Mouse (Mus musculus) forebrain, embryonic 15.5 days (tissue): ENCODE data around the gene Cep57l1. TPM values are rescaled to one million over a fixed set of nuclear protein-coding genes. Genes with fewer than 3 reads are reported as not detected.

Experiments used
- microRNA-seq: library from miRNA; unstranded; fragments of <30 nt; microRNA quantifications from one replicate; pipeline ENCODE4, GENCODE M21; 2016
- polyA plus RNA-seq: library from polyadenylated mRNA; unstranded; fragments of >200 nt; fragmentation: Nextera tagmentation; extraction: Ambion mirVana; gene quantifications from 2 replicates; pipeline ENCODE4 v1.2.1, GENCODE M21; 2015

Gene Cep57l1
- polyA plus RNA-seq, 1 experiment from 2014 or later, result 19.9 TPM

Small RNAs within 50 kb of the gene (microRNA-seq; reads per million reads assigned to microRNA genes)
- gene Mir3473b, result not detected

Other genes starting within 250 kb of the Cep57l1 start
- gene Ccdc162, start 93.2 kb downstream of the Cep57l1 start, polyA plus RNA-seq, result 0.26 and 0.46 TPM in 2 replicates
- 55.7 and 56.4 TPM in 2 replicates for gene Sesn1, start 64 bp upstream of the Cep57l1 start, polyA plus RNA-seq
- 9.0 and 11.0 TPM in 2 replicates for gene Armc2, start 208.6 kb upstream of the Cep57l1 start, polyA plus RNA-seq